Mouse (Mus musculus): ENCODE data around the gene Pbx1. TPM values are rescaled to one million over a fixed set of nuclear protein-coding genes. Genes with fewer than 3 reads are reported as not detected.
"Not testable (repeated sequence)": the region's sequence is repeated elsewhere in the genome, so short reads cannot be mapped to it uniquely, and the experiment has no call there.

The Pbx1 gene
- 0.06 and 0.08 TPM in 2 replicates for polyA plus RNA-seq (2012)

- peaks cover 15% of the 10 kb centered on the region for H3K4me1 ChIP-seq (ENCODE audit: control insufficient read depth)
- peaks cover 25% of the 10 kb centered on the region for H3K27me3 ChIP-seq (ENCODE audit: control insufficient read depth)
- H3K9me3 ChIP-seq (ENCODE audit: control insufficient read depth, low read length); H3K36me3 ChIP-seq (ENCODE audit: control insufficient read depth): not testable (repeated sequence)
- H3K4me3 ChIP-seq (replicated peaks), result peak within 1 kb of the TSS; percentile 60
These were observed at the start of gene Pbx1 for GRCm38 (mm10) chr1:168432232-168432280. Gene Pbx1, minus strand, starts transcription at chr1:168432270.

- no peaks in the 10 kb centered on the region for H3K9me3 ChIP-seq (ENCODE audit: control insufficient read depth, low read length)
- no peak for TF ChIP-seq GATA1 (IDR thresholded peaks at IDR 0.05; ENCODE audit: low read length)
- TF ChIP-seq TAL1 (IDR thresholded peaks at IDR 0.05; ENCODE audit: low read length), result no peak
- H3K4me3 ChIP-seq (replicated peaks), result no peak overlapping the region
- H3K27me3 ChIP-seq (ENCODE audit: control insufficient read depth), result no peaks in the 10 kb centered on the region
- no peaks in the 10 kb centered on the region for H3K36me3 ChIP-seq (ENCODE audit: control insufficient read depth)
- no peaks in the 10 kb centered on the region for H3K4me1 ChIP-seq (ENCODE audit: control insufficient read depth)
These were observed 47.6 kb upstream of the Pbx1 start for GRCm38 (mm10) chr1:168479626-168480025.

- TF ChIP-seq TAL1 (IDR thresholded peaks at IDR 0.05; ENCODE audit: low read length) (no peak), GATA1 (IDR thresholded peaks at IDR 0.05; ENCODE audit: low read length) (no peak)
- no peaks in the 10 kb centered on the region for H3K27me3 ChIP-seq (ENCODE audit: control insufficient read depth)
- no peaks in the 10 kb centered on the region for H3K36me3 ChIP-seq (ENCODE audit: control insufficient read depth)
- no peak overlapping the region for H3K4me3 ChIP-seq (replicated peaks)
- H3K4me1 ChIP-seq (ENCODE audit: control insufficient read depth), result no peaks in the 10 kb centered on the region
- no peaks in the 10 kb centered on the region for H3K9me3 ChIP-seq (ENCODE audit: control insufficient read depth, low read length)
These were observed 46.8 kb upstream of the Pbx1 start for GRCm38 (mm10) chr1:168478829-168479228.

- Histone ChIP-seq H3K4me3 (replicated peaks) (no peak overlapping the region), H3K27me3 (ENCODE audit: control insufficient read depth) (no peaks in the 10 kb centered on the region), H3K36me3 (ENCODE audit: control insufficient read depth) (no peaks in the 10 kb centered on the region), H3K4me1 (ENCODE audit: control insufficient read depth) (no peaks in the 10 kb centered on the region), H3K9me3 (ENCODE audit: control insufficient read depth, low read length) (no peaks in the 10 kb centered on the region)
- no peak for TF ChIP-seq TAL1 (IDR thresholded peaks at IDR 0.05; ENCODE audit: low read length)
- no peak for TF ChIP-seq GATA1 (IDR thresholded peaks at IDR 0.05; ENCODE audit: low read length)
These were observed 44.8 kb upstream of the Pbx1 start for GRCm38 (mm10) chr1:168476917-168477316.

- H3K4me3 ChIP-seq (replicated peaks), result no peak overlapping the region
- no peaks in the 10 kb centered on the region for H3K9me3 ChIP-seq (ENCODE audit: control insufficient read depth, low read length)
- H3K36me3 ChIP-seq (ENCODE audit: control insufficient read depth), result no peaks in the 10 kb centered on the region
- no peaks in the 10 kb centered on the region for H3K4me1 ChIP-seq (ENCODE audit: control insufficient read depth)
- no peak for TF ChIP-seq TAL1 (IDR thresholded peaks at IDR 0.05; ENCODE audit: low read length)
- TF ChIP-seq GATA1 (IDR thresholded peaks at IDR 0.05; ENCODE audit: low read length), result no peak
- no peaks in the 10 kb centered on the region for H3K27me3 ChIP-seq (ENCODE audit: control insufficient read depth)
These were observed 44.3 kb upstream of the Pbx1 start for GRCm38 (mm10) chr1:168476216-168476897.

- no peaks in the 10 kb centered on the region for H3K9me3 ChIP-seq (ENCODE audit: control insufficient read depth, low read length)
- no peak for TF ChIP-seq TAL1 (IDR thresholded peaks at IDR 0.05; ENCODE audit: low read length)
- no peak for TF ChIP-seq GATA1 (IDR thresholded peaks at IDR 0.05; ENCODE audit: low read length)
- H3K4me3 ChIP-seq (replicated peaks), result no peak overlapping the region
- H3K27me3 ChIP-seq (ENCODE audit: control insufficient read depth), result no peaks in the 10 kb centered on the region
- no peaks in the 10 kb centered on the region for H3K4me1 ChIP-seq (ENCODE audit: control insufficient read depth)
- no peaks in the 10 kb centered on the region for H3K36me3 ChIP-seq (ENCODE audit: control insufficient read depth)
These were observed 43.6 kb upstream of the Pbx1 start for GRCm38 (mm10) chr1:168475579-168476208.

GRCm38 (mm10) chr1:168473255-168474069, 41.4 kb upstream of the Pbx1 start:
- H3K4me3 ChIP-seq (replicated peaks), result no peak overlapping the region
- no peaks in the 10 kb centered on the region for H3K4me1 ChIP-seq (ENCODE audit: control insufficient read depth)
- no peak for TF ChIP-seq TAL1 (IDR thresholded peaks at IDR 0.05; ENCODE audit: low read length)
- no peak for TF ChIP-seq GATA1 (IDR thresholded peaks at IDR 0.05; ENCODE audit: low read length)
- no peaks in the 10 kb centered on the region for H3K36me3 ChIP-seq (ENCODE audit: control insufficient read depth)
- H3K27me3 ChIP-seq (ENCODE audit: control insufficient read depth), result no peaks in the 10 kb centered on the region
- no peaks in the 10 kb centered on the region for H3K9me3 ChIP-seq (ENCODE audit: control insufficient read depth, low read length)

GRCm38 (mm10) chr1:168472545-168473254, 40.6 kb upstream of the Pbx1 start:
- no peaks in the 10 kb centered on the region for H3K36me3 ChIP-seq (ENCODE audit: control insufficient read depth)
- no peak overlapping the region for H3K4me3 ChIP-seq (replicated peaks)
- TF ChIP-seq GATA1 (IDR thresholded peaks at IDR 0.05; ENCODE audit: low read length), result no peak
- no peak for TF ChIP-seq TAL1 (IDR thresholded peaks at IDR 0.05; ENCODE audit: low read length)
- no peaks in the 10 kb centered on the region for H3K9me3 ChIP-seq (ENCODE audit: control insufficient read depth, low read length)
- H3K27me3 ChIP-seq (ENCODE audit: control insufficient read depth), result no peaks in the 10 kb centered on the region
- no peaks in the 10 kb centered on the region for H3K4me1 ChIP-seq (ENCODE audit: control insufficient read depth)

- no peaks in the 10 kb centered on the region for H3K36me3 ChIP-seq (ENCODE audit: control insufficient read depth)
- TF ChIP-seq TAL1 (IDR thresholded peaks at IDR 0.05; ENCODE audit: low read length), result no peak
- no peak for TF ChIP-seq GATA1 (IDR thresholded peaks at IDR 0.05; ENCODE audit: low read length)
- no peaks in the 10 kb centered on the region for H3K9me3 ChIP-seq (ENCODE audit: control insufficient read depth, low read length)
- no peak overlapping the region for H3K4me3 ChIP-seq (replicated peaks)
- H3K4me1 ChIP-seq (ENCODE audit: control insufficient read depth), result no peaks in the 10 kb centered on the region
- no peaks in the 10 kb centered on the region for H3K27me3 ChIP-seq (ENCODE audit: control insufficient read depth)
These were observed 27.4 kb upstream of the Pbx1 start for GRCm38 (mm10) chr1:168459426-168459825.
